Mouse (Mus musculus): ENCODE results near the gene Skil. TPM values are rescaled to one million over a fixed set of nuclear protein-coding genes. Genes with fewer than 3 reads are reported as not detected.

Gene Skil
- total and polyA plus RNA-seq, 3 experiments, result 7.4 to 8.6 TPM; not detected in 1

- H3K36me3 ChIP-seq (ENCODE audit: control insufficient read depth in 1 of 2, insufficient read depth in 2 of 2, low read length in 2 of 2), result no peaks in the 10 kb centered on the region
- no peaks in the 10 kb centered on the region for H3K9me3 ChIP-seq (replicated peaks; ENCODE audit: insufficient read depth, low read length)
- no peaks in the 10 kb centered on the region for H3K79me2 ChIP-seq (ENCODE audit: control insufficient read depth, insufficient read depth, low read length, poor library complexity)
- no peak within 1 kb of the TSS for H3K9ac ChIP-seq (ENCODE audit: control insufficient read depth, low read depth, low read length, poor library complexity, severe bottlenecking)
- DNase-seq (ENCODE audit: low read depth, low spot score), result no peak
- H3K4me1 ChIP-seq (ENCODE audit: control insufficient read depth in 1 of 2, insufficient read depth in 2 of 2, low read length in 2 of 2), result no peaks in the 10 kb centered on the region
- H3K27me3 ChIP-seq (ENCODE audit: control insufficient read depth in 1 of 2, insufficient read depth in 2 of 2, low read length in 2 of 2), result peaks cover 0 to 1% of the 10 kb centered on the region in 2 experiments; a peak in 2 of 4 replicates
- no peak within 1 kb of the TSS for H3K27ac ChIP-seq (ENCODE audit: control insufficient read depth, low read depth, low read length)
- H3K4me3 ChIP-seq (ENCODE audit: control insufficient read depth in 1 of 2, insufficient read depth in 1 of 2, low read depth in 2 of 2, low read length in 2 of 2), result no peak within 1 kb of the TSS
- no peak for TF ChIP-seq POLR2AphosphoS2 (IDR thresholded peaks at IDR 0.05; ENCODE audit: low read length)
- no peak for TF ChIP-seq SMC3 (IDR thresholded peaks at IDR 0.05; ENCODE audit: low read depth, low read length)
These were observed 54.8 kb downstream of the Skil start, which contains the start of gene Cldn11 for GRCm38 (mm10) chr3:31149706-31150105. Cldn11 (plus strand) TSS chr3:31149920.

- Histone ChIP-seq H3K9me3 (replicated peaks; ENCODE audit: insufficient read depth, low read length) (no peaks in the 10 kb centered on the region), H3K27ac (ENCODE audit: control insufficient read depth, low read depth, low read length) (no peak overlapping the region), H3K9ac (ENCODE audit: control insufficient read depth, low read depth, low read length, poor library complexity, severe bottlenecking) (no peak overlapping the region), H3K36me3 (ENCODE audit: control insufficient read depth in 1 of 2, insufficient read depth in 2 of 2, low read length in 2 of 2) (no peaks in the 10 kb centered on the region), H3K27me3 (ENCODE audit: control insufficient read depth in 1 of 2, insufficient read depth in 2 of 2, low read length in 2 of 2) (peaks cover 0 to 1% of the 10 kb centered on the region in 2 experiments; a peak in 2 of 4 replicates), H3K79me2 (ENCODE audit: control insufficient read depth, insufficient read depth, low read length, poor library complexity) (no peaks in the 10 kb centered on the region), H3K4me1 (ENCODE audit: control insufficient read depth in 1 of 2, insufficient read depth in 2 of 2, low read length in 2 of 2) (no peaks in the 10 kb centered on the region), H3K4me3 (ENCODE audit: control insufficient read depth in 1 of 2, insufficient read depth in 1 of 2, low read depth in 2 of 2, low read length in 2 of 2) (no peak overlapping the region)
- DNase-seq (ENCODE audit: low read depth, low spot score), result no peak
- no peak for TF ChIP-seq MEF2A (IDR thresholded peaks at IDR 0.05; ENCODE audit: extremely low read depth, insufficient replicate concordance, low read depth, low read length, poor library complexity, severe bottlenecking)
- TF ChIP-seq GABPA (IDR thresholded peaks at IDR 0.05; ENCODE audit: low read depth, low read length), result no peak
- TF ChIP-seq ZNF384 (IDR thresholded peaks at IDR 0.05; ENCODE audit: low read depth, low read length), result no peak
- no peak for TF ChIP-seq KAT2A (conservative IDR thresholded peaks at IDR 0.05; ENCODE audit: low read depth, low read length)
- no peak for TF ChIP-seq RCOR1 (IDR thresholded peaks at IDR 0.05; ENCODE audit: low read depth, low read length)
- no peak for TF ChIP-seq USF1 (IDR thresholded peaks at IDR 0.05; ENCODE audit: low read depth, low read length)
These were observed 57.2 kb downstream of the Skil start for GRCm38 (mm10) chr3:31152108-31152507.

GRCm38 (mm10) chr3:31156126-31156525 lies 61.3 kb downstream of the Skil start:
- TF ChIP-seq CHD2 (IDR thresholded peaks at IDR 0.05; ENCODE audit: low read length) (no peak), MYC (IDR thresholded peaks at IDR 0.05; ENCODE audit: low read depth, low read length) (no peak), TBP (IDR thresholded peaks at IDR 0.05; ENCODE audit: low read depth, low read length) (no peak), SMC3 (IDR thresholded peaks at IDR 0.05; ENCODE audit: low read depth, low read length) (no peak), ZMIZ1 (IDR thresholded peaks at IDR 0.05; ENCODE audit: low read depth, low read length) (no peak), MAZ (IDR thresholded peaks at IDR 0.05; ENCODE audit: low read depth, low read length) (no peak), CTCF (IDR thresholded peaks at IDR 0.05 in 2 of 3, conservative IDR thresholded peaks at IDR 0.05 in 1 of 3; ENCODE audit: control insufficient read depth in 1 of 3, insufficient read depth in 1 of 3, low read depth in 2 of 3, low read length in 3 of 3, poor library complexity in 1 of 3, severe bottlenecking in 1 of 3) (no peak), EP300 (IDR thresholded peaks at IDR 0.05; ENCODE audit: low read depth in 1 of 2, low read length in 2 of 2) (no peak), MAX (IDR thresholded peaks at IDR 0.05; ENCODE audit: low read length) (no peak), POLR2AphosphoS2 (IDR thresholded peaks at IDR 0.05; ENCODE audit: low read length) (no peak), E2F4 (IDR thresholded peaks at IDR 0.05; ENCODE audit: borderline replicate concordance, low read depth, low read length) (no peak), ZNF384 (IDR thresholded peaks at IDR 0.05; ENCODE audit: low read depth, low read length) (no peak), JUND (IDR thresholded peaks at IDR 0.05; ENCODE audit: low read depth, low read length) (no peak), SIN3A (IDR thresholded peaks at IDR 0.05; ENCODE audit: low read length) (no peak), GABPA (IDR thresholded peaks at IDR 0.05; ENCODE audit: low read depth, low read length) (no peak), USF2 (IDR thresholded peaks at IDR 0.05; ENCODE audit: borderline replicate concordance in 1 of 2, insufficient read depth in 1 of 2, low read depth in 1 of 2, low read length in 2 of 2) (no peak), NELFE (IDR thresholded peaks at IDR 0.05; ENCODE audit: low read depth, low read length) (no peak), ETS1 (IDR thresholded peaks at IDR 0.05; ENCODE audit: low read depth, low read length) (no peak)
- Histone ChIP-seq H3K79me2 (ENCODE audit: control insufficient read depth, insufficient read depth, low read length, poor library complexity) (no peaks in the 10 kb centered on the region), H3K9me3 (replicated peaks; ENCODE audit: insufficient read depth, low read length) (no peaks in the 10 kb centered on the region), H3K36me3 (ENCODE audit: control insufficient read depth in 1 of 2, insufficient read depth in 2 of 2, low read length in 2 of 2) (no peaks in the 10 kb centered on the region), H3K9ac (ENCODE audit: control insufficient read depth, low read depth, low read length, poor library complexity, severe bottlenecking) (no peak overlapping the region), H3K4me3 (ENCODE audit: control insufficient read depth in 1 of 2, insufficient read depth in 1 of 2, low read depth in 2 of 2, low read length in 2 of 2) (no peak overlapping the region), H3K27me3 (ENCODE audit: control insufficient read depth in 1 of 2, insufficient read depth in 2 of 2, low read length in 2 of 2) (peaks cover 0 to 3% of the 10 kb centered on the region in 2 experiments; a peak in 2 of 4 replicates), H3K4me1 (ENCODE audit: control insufficient read depth in 1 of 2, insufficient read depth in 2 of 2, low read length in 2 of 2) (0 out of 4 replicates have a peak, but pooled peaks cover 0 to 2% of the 10 kb centered on the region in 2 experiments), H3K27ac (ENCODE audit: control insufficient read depth, low read depth, low read length) (no peak overlapping the region)
- no peak for DNase-seq (ENCODE audit: low read depth, low spot score)
